Mouse (Mus musculus): ENCODE data around the gene Atg4c.

DNA sequence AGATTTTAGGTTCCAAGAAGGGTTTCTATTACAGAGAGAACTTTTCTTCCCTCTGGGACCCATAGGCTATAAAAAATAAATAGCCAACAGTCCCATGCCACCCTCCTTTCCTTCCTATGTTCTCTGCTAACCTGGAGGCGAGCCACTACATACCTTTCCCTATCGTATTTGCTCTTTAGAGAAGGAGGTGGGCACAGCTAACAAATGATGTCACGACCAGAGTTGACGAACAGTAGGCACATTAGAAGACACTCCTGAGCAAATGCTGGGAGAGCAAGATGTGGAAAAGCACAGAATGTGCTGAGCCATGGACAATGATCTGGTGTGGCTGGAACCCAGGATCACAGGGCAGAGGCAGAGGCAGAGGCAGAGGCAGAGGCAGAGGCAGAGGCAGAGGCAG lies 42.3 kb upstream of the Atg4c start:
- TF ChIP-seq CTCF (IDR thresholded peaks at IDR 0.05; ENCODE audit: extremely low read depth, insufficient read depth, low read length) (no peak), POLR2A (IDR thresholded peaks at IDR 0.05; ENCODE audit: extremely low read depth, insufficient read depth, low read length) (no peak)
